Mouse (Mus musculus): Measurements from ENCODE around the gene Rnf113a2.

DNA sequence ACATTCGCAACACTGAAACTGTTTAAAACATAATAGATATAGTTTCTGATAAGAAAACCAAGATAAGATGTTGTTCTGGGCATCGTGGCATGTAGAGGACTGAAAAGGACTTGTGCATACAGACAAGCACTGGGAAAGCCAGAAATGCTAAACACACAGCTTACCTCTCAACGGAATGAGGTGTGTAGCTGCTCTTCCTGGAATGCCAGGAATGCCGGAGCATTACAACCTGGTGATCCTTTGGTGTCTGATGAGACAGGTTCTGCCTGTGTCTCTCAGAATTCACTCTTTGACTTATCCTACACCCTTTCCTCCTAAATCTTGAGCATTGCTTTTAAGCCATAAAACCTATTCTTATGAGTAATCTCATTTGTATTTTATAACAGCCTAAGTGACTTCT lies 25.5 kb downstream of the Rnf113a2 start:
- no peak for TF ChIP-seq EP300 (optimal IDR thresholded peaks at IDR 0.05)
- TF ChIP-seq CTCF (IDR thresholded peaks at IDR 0.05; ENCODE audit: low read depth) = no peak
